Mouse (Mus musculus) inflammation-experienced regulatory T-cells, adult 6 months (primary cell): ENCODE measurements around the gene Kcne1. TPM values are rescaled to one million over a fixed set of nuclear protein-coding genes. Genes with fewer than 3 reads are reported as not detected.
A peak's percentile ranks its signal among the peaks of the same experiment; 100 is the strongest.

ENCODE experiments used
- ATAC-seq: one replicate; pipeline ENCODE4 v1.8.0; 2017
- polyA plus RNA-seq, 3 experiments: library from polyadenylated mRNA; unstranded; fragments of 100-300 nt; shearing (Covaris generic); gene quantifications; one replicate each; pipeline ENCODE4 v1.2.1; 2017

Kcne1 gene
- not detected for polyA plus RNA-seq

- no peak for ATAC-seq
Observed at GRCm38 (mm10) chr16:92359229-92359628, at the start of gene Kcne1. Kcne1 (minus strand) TSS chr16:92359468.

GRCm38 (mm10) chr16:92407883-92408282 is 48.6 kb upstream of the Kcne1 start:
- ATAC-seq: no peak

GRCm38 (mm10) chr16:92404141-92404540 is 44.9 kb upstream of the Kcne1 start:
- ATAC-seq: no peak

GRCm38 (mm10) chr16:92403069-92403468 is 43.8 kb upstream of the Kcne1 start:
- ATAC-seq: no peak

- no peak for ATAC-seq
Observed at GRCm38 (mm10) chr16:92402216-92402615, 42.9 kb upstream of the Kcne1 start.

- ATAC-seq: no peak
Observed at GRCm38 (mm10) chr16:92401206-92401605, 41.9 kb upstream of the Kcne1 start.

GRCm38 (mm10) chr16:92399490-92400458 is 40.5 kb upstream of the Kcne1 start:
- ATAC-seq: peak; percentile 81

GRCm38 (mm10) chr16:92398574-92399118 is 39.4 kb upstream of the Kcne1 start:
- no peak for ATAC-seq

- ATAC-seq: no peak
Observed at GRCm38 (mm10) chr16:92397745-92398573, 38.7 kb upstream of the Kcne1 start.

GRCm38 (mm10) chr16:92393732-92394131 is 34.5 kb upstream of the Kcne1 start:
- ATAC-seq: no peak

- ATAC-seq: no peak
Observed at GRCm38 (mm10) chr16:92387692-92388091, 28.4 kb upstream of the Kcne1 start.

GRCm38 (mm10) chr16:92385062-92385461 is 25.8 kb upstream of the Kcne1 start:
- no peak for ATAC-seq

GRCm38 (mm10) chr16:92383412-92383811 is 24.1 kb upstream of the Kcne1 start:
- ATAC-seq: no peak

- ATAC-seq: no peak
Observed at GRCm38 (mm10) chr16:92382508-92382907, 23.2 kb upstream of the Kcne1 start.

GRCm38 (mm10) chr16:92381092-92381491 is 21.8 kb upstream of the Kcne1 start:
- no peak for ATAC-seq

- no peak for ATAC-seq
Observed at GRCm38 (mm10) chr16:92376976-92377375, 17.7 kb upstream of the Kcne1 start.

- no peak for ATAC-seq
Observed at GRCm38 (mm10) chr16:92371623-92372022, 12.4 kb upstream of the Kcne1 start.

GRCm38 (mm10) chr16:92369260-92369659 is 10.0 kb upstream of the Kcne1 start:
- no peak for ATAC-seq

GRCm38 (mm10) chr16:92365477-92365876 is 6.2 kb upstream of the Kcne1 start:
- no peak for ATAC-seq

GRCm38 (mm10) chr16:92360711-92361110 is 1.4 kb upstream of the Kcne1 start:
- ATAC-seq: no peak

- no peak for ATAC-seq
Observed at GRCm38 (mm10) chr16:92358734-92359133, 534 bp downstream of the Kcne1 start.

- no peak for ATAC-seq
Observed at GRCm38 (mm10) chr16:92357566-92357965, 1.7 kb downstream of the Kcne1 start.

- ATAC-seq: no peak
Observed at GRCm38 (mm10) chr16:92357023-92357422, 2.2 kb downstream of the Kcne1 start.
